Mouse (Mus musculus): ENCODE measurements around the gene Rcc2. TPM values are rescaled to one million over a fixed set of nuclear protein-coding genes. Genes with fewer than 3 reads are reported as not detected.

Rcc2 gene
- polyA plus RNA-seq, 2 experiments = 16.5 to 50.3 TPM

DNA sequence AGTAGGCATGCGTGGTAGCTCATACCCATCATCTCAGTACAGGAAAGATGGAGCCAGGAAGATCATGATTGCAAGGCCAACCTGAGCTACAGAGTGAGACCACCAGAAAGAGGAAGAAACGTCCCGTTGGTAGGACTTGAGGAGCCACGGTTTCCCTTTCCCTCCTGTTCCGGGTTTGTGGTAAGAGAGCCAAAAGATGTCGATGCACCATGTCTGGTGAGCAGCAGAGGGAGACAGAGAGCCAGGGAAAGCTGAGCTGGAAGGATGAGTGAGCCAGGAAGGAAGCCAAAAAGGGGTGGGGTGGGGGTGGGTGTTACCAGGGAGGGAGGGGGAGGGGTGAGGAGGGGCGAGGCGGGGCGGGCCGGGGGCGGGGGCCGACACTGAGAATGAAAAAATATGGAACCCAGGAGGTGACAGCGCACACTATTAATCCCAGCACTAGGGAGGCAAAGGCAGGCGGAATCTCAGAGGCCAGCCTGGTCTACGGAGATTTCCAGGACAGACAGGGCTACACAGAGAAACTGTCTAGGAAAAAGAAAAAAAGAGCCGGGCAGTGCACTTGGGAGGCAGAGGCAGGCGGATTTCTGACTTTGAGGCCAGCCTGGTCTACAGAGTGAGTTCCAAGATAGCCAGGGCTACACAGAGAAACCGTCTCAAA lies 20.5 kb upstream of the Rcc2 start:
- Histone ChIP-seq H3K27ac (no peak overlapping the region), H3K9ac (replicated peaks) (peak overlapping the region; percentile 51), H3K27me3 (ENCODE audit: control insufficient read depth, insufficient read depth, low read length) (no peaks in the 10 kb centered on the region), H3K36me3 (replicated peaks; ENCODE audit: control insufficient read depth, insufficient read depth, low read depth) (no peaks in the 10 kb centered on the region), H3K4me2 (ENCODE audit: low read depth) (peak overlapping the region; percentile 61), H3K4me3 (ENCODE audit: insufficient read depth in 1 of 2, low read depth in 2 of 2, low read length in 2 of 2) (peak overlapping the region; percentile 32 to 33), H3K9me3 (ENCODE audit: control insufficient read depth, low read length) (no peaks in the 10 kb centered on the region), H3K4me1 (replicated peaks; ENCODE audit: control insufficient read depth in 2 of 2, insufficient read depth in 2 of 2, low read length in 1 of 2) (peaks cover 15 to 32% of the 10 kb centered on the region in 2 experiments)
- ATAC-seq (ENCODE audit: insufficient read depth) = no peak
- 18% methylated on average over 18 of the region's 18 CpGs for WGBS (ENCODE audit: insufficient replicate concordance)
- TF ChIP-seq EP300 (IDR thresholded peaks at IDR 0.05; ENCODE audit: low read depth) = no peak
- peak; percentile 91 for TF ChIP-seq CTCF (IDR thresholded peaks at IDR 0.05; ENCODE audit: low read depth)
- peak; percentile 58 to 69 (median 62) for DNase-seq (ENCODE audit: low read depth in 3 of 3, low spot score in 3 of 3)

DNA sequence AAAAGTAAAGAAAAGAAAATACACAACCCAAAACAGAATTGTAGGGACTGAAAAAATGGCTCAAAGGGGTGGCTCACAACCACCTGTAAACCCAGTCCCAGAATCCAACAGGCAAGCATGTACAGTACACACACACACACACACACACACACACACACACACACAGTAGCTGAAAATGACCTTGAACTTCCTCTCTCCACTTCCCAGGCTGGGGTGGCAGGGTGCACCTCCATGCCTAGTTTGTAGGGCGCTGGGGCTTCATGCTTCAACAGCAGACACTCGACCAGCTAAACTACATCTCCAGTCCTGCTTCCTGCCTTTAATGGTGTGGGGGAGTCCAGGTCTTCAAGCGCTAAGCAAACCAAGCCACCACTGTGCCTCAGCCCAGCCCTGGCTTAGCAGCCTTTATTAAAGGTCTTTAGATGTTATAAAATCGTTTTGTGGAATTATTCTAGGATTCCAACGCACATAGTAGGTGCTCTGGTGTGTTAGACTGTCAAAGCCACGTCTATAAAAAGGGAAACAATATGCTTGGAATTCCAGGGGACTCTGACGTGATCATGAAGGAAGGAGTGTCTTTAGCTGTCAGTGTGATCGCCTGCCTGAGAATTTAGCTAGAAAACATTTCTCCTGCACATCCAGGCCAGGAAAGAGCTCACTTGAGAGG lies 19.5 kb upstream of the Rcc2 start:
- Histone ChIP-seq H3K4me1 (replicated peaks; ENCODE audit: control insufficient read depth in 2 of 2, insufficient read depth in 2 of 2, low read length in 1 of 2) (peaks cover 22 to 41% of the 10 kb centered on the region in 2 experiments), H3K27ac (peak overlapping the region; percentile 52)
- WGBS (ENCODE audit: insufficient replicate concordance) = 37% methylated on average over 8 of the region's 8 CpGs

DNA sequence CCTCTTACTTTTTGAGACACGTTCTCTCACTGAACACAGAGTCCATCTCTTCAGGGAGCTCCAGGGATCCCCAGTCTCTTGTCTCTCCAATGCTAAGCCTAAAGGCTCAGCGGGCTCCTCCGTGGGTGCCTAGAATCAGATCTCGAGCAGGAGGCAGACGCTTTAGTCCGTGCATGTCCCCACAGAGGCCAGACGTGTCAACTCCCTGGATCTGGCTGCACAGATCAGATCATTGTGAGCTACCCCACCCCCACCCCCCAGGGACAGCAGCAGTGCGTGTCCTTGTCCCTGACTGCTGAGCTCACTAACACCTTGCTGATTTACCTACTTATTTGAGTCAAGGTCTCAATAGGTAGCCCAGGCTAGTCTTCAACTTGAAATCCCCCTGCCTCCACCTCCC lies 16.7 kb upstream of the Rcc2 start:
- Histone ChIP-seq H3K27ac (peak overlapping the region; percentile 87), H3K36me3 (replicated peaks; ENCODE audit: control insufficient read depth, insufficient read depth, low read depth) (no peaks in the 10 kb centered on the region), H3K9me3 (ENCODE audit: control insufficient read depth, low read length) (no peaks in the 10 kb centered on the region), H3K4me2 (ENCODE audit: low read depth) (peak overlapping the region; percentile 86), H3K9ac (replicated peaks) (peak overlapping the region; percentile 74), H3K27me3 (ENCODE audit: control insufficient read depth, insufficient read depth, low read length) (no peaks in the 10 kb centered on the region), H3K4me1 (replicated peaks; ENCODE audit: control insufficient read depth in 2 of 2, insufficient read depth in 2 of 2, low read length in 1 of 2) (peaks cover 29 to 50% of the 10 kb centered on the region in 2 experiments), H3K4me3 (ENCODE audit: insufficient read depth in 1 of 2, low read depth in 2 of 2, low read length in 2 of 2) (peak overlapping the region; percentile 50 to 59)
- TF ChIP-seq EP300 (IDR thresholded peaks at IDR 0.05; ENCODE audit: low read depth) (no peak), CTCF (IDR thresholded peaks at IDR 0.05; ENCODE audit: low read depth) (no peak)
- 8% methylated on average over 8 of the region's 8 CpGs for WGBS (ENCODE audit: insufficient replicate concordance)
- ATAC-seq (ENCODE audit: insufficient read depth) = peak; percentile 74
- DNase-seq (ENCODE audit: low read depth in 3 of 3, low spot score in 3 of 3) = peak in 1 of 3 experiments; percentile 58

More for the DNA sequence above, 19.5 kb upstream of the Rcc2 start:
- DNase-seq (ENCODE audit: low read depth in 3 of 3, low spot score in 3 of 3) = no peak
- Histone ChIP-seq H3K36me3 (replicated peaks; ENCODE audit: control insufficient read depth, insufficient read depth, low read depth) (no peaks in the 10 kb centered on the region), H3K9ac (replicated peaks) (no peak overlapping the region), H3K4me3 (ENCODE audit: insufficient read depth in 1 of 2, low read depth in 2 of 2, low read length in 2 of 2) (no peak overlapping the region), H3K4me2 (ENCODE audit: low read depth) (no peak overlapping the region), H3K9me3 (ENCODE audit: control insufficient read depth, low read length) (no peaks in the 10 kb centered on the region), H3K27me3 (ENCODE audit: control insufficient read depth, insufficient read depth, low read length) (no peaks in the 10 kb centered on the region)
- TF ChIP-seq CTCF (IDR thresholded peaks at IDR 0.05; ENCODE audit: low read depth) (no peak), EP300 (IDR thresholded peaks at IDR 0.05; ENCODE audit: low read depth) (no peak)
- ATAC-seq (ENCODE audit: insufficient read depth) = no peak

DNA sequence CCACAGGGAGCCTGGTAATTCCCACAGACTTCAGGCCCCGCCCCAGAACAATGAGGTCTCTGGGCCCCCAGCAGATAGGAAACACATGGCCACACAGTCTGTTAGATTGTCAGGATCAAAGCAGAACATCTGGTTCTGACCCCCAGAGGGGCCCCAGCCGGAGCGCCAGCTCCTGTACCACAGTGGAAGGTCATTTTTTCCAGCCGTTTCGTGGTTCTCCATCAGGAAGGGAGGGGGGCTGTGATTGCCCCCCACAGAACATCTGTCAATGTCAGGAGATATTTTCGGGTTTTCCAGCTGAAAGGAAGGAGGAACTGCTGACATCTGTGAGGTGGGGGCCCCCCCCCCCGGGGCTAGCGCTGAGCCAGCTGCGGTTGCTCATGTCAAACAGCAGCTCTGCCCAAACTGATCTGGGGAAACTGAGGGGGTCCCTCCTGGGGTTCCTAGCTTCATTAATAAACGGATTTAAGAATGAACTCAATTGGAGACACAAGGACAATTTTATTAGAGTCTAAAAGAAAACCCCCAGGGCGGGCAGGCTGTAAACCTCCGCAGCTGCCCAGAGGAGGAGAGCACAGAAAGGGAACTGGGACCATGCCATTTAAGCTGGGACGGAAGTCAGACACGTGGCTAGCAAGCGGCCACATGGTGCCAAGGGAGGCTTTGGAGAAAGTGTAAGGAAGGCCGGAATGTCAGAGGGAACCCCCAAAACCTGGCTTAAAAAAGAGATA lies 16.0 kb upstream of the Rcc2 start:
- TF ChIP-seq EP300 (IDR thresholded peaks at IDR 0.05; ENCODE audit: low read depth) (peak; percentile 94), CTCF (IDR thresholded peaks at IDR 0.05; ENCODE audit: low read depth) (no peak)
- H3K9ac ChIP-seq (replicated peaks) = peak overlapping the region; percentile 74

More for the DNA sequence above, 16.0 kb upstream of the Rcc2 start:
- peak overlapping the region; percentile 86 for H3K4me2 ChIP-seq (ENCODE audit: low read depth)
- ATAC-seq (ENCODE audit: insufficient read depth) = peak; percentile 91
- peak overlapping the region; percentile 50 to 59 for H3K4me3 ChIP-seq (ENCODE audit: insufficient read depth in 1 of 2, low read depth in 2 of 2, low read length in 2 of 2)
- H3K27me3 ChIP-seq (ENCODE audit: control insufficient read depth, insufficient read depth, low read length) = no peaks in the 10 kb centered on the region
- no peaks in the 10 kb centered on the region for H3K36me3 ChIP-seq (replicated peaks; ENCODE audit: control insufficient read depth, insufficient read depth, low read depth)
- peak; percentile 70 to 89 (median 72) for DNase-seq (ENCODE audit: low read depth in 3 of 3, low spot score in 3 of 3)
- peaks cover 36 to 55% of the 10 kb centered on the region in 2 experiments for H3K4me1 ChIP-seq (replicated peaks; ENCODE audit: control insufficient read depth in 2 of 2, insufficient read depth in 2 of 2, low read length in 1 of 2)
- 3% methylated on average over 16 of the region's 16 CpGs for WGBS (ENCODE audit: insufficient replicate concordance)
- peak overlapping the region; percentile 87 for H3K27ac ChIP-seq
- H3K9me3 ChIP-seq (ENCODE audit: control insufficient read depth, low read length) = no peaks in the 10 kb centered on the region
